Mouse (Mus musculus): ENCODE data around the gene Foxk1. TPM values are rescaled to one million over a fixed set of nuclear protein-coding genes. Genes with fewer than 3 reads are reported as not detected.
A peak's percentile ranks its signal among the peaks of the same experiment; 100 is the strongest.

The Foxk1 gene
- 14.1 and 18.1 TPM in 2 replicates for total RNA-seq (2015)
- total RNA-seq (2017): 8.4 and 8.5 TPM in 2 replicates

DNA sequence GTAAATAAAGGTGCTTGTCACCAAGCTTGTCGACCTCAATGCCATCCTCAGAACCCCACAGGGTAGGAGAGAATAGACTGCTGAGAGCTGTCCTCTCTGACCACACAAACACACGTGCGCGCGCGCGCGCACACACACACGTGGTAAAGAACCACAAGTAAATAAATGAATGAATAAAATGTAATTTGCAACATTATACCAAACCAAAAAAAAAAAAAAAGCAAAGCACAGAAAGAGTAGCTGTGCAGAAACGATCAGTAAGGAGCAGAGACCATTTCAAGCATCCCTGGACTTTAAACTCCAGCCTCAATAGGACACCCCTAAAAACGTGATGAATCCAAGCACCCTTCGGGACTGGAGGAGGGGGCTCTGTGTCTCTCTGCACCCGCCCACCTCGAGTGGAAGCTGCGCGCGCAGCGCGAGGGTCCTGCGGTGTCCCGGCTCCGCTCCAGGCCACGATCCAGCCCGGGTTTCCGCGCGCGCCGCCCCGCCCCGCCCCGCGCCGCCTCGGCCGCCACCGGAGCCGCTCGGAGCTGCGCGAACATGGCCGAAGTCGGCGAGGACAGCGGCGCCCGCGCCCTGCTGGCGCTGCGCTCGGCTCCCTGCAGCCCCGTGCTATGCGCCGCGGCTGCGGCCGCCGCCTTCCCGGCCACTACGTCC is at the start of gene Foxk1:
Gene Foxk1 (plus strand): TSS at position 517 of the 660 bp plus-strand sequence.
- peak; percentile 72 for ATAC-seq (replicated peaks; ENCODE audit: poor library complexity)

DNA sequence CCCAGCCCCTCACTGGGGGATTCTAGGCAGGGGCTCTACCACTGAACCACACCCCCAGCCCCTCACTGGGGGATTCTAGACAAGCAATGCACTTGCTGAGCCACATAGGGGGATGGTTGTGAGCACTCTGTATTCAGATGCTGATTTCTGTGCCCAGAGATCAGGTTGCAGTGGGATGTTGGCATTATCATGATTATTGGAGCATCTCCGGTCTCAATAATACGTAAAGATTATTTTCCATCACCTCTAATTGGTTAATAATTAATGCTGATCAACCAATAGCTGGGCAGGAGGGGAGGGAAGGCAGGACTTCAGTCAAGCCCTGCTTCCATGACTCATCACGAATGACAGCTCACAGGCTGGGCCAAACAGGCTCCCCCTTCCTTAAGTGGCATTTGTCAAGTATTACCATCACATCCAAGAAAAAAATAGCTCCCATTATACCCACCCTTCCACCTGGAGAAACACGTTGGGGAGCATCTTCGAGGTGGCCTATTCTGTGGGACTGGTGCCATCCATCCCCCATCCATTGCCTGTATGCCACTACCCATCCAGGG is 48.9 kb upstream of the Foxk1 start:
- no peak for ATAC-seq (replicated peaks; ENCODE audit: poor library complexity)

- ATAC-seq (replicated peaks; ENCODE audit: poor library complexity): no peak
These were observed 46.2 kb upstream of the Foxk1 start for GRCm38 (mm10) chr5:142355144-142355543.

- ATAC-seq (replicated peaks; ENCODE audit: poor library complexity): no peak
These were observed 40.1 kb upstream of the Foxk1 start for GRCm38 (mm10) chr5:142361166-142361565.

DNA sequence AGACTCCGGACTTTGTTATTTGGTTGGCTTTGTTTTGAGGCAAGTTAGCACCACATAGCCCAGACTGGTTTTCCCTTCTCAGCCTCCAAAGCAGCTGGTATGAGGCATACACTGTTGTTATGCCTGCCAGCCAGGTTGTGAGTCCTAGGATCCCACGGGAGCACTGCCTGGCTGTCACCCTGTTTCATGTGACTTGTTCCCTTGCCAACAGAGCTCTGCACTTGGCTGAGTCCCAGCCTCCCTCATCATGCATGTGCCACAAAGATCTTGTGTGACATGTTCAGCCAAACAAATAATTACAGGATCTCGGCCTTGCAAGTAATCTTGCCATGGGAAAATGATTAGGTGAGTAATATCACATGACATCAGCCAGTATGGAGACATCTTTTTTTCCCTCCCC is 38.4 kb upstream of the Foxk1 start:
- ATAC-seq (replicated peaks; ENCODE audit: poor library complexity): no peak

- ATAC-seq (replicated peaks; ENCODE audit: poor library complexity): no peak
These were observed 37.2 kb upstream of the Foxk1 start for GRCm38 (mm10) chr5:142364095-142364494.

DNA sequence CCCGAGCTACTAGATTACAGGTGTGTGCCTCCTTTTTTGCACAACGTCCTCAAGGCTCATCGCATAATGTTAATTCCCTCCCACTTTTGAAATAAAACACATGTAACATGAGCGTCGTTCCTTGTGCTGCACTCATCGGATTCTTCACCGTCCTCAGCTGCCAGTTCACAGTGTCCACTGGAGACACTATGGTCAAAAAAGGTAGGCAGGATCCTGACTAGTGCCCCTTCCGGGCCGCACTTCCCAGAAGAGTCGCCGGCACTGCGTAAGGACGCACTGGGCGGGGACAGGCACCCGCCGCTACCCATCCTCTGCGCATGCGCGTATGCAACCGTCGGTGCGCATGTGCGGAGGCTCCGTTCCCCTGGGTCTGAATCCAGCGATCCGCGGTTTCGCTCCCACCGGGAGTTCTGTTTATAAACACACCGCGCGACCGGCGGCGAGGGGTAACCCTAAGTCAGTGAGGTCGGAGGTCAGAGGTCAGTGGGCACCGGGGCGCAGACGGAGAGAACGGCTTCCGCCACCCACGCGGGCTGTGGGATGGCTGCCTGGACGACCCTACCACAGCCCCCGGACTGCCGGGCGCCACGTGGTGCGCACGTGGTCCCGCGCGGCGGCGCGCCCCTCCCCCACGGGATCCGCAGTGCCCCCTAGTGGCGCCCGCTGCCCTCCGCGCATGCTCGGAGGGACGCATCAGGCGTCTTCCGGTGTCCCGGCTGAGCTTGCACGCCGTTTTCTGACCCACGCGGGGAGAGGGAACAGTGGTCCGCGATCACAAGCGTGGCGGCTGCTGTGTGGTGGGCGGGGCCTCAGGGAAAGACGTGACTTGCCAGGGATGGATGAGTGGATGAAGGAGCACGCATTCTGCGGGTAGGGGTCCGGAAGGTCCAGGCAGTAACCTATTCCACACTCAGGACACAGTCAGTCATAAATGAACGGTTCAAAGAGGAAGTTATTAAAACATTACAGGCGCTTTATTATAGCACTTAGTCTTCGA is 33.9 kb upstream of the Foxk1 start:
- ATAC-seq (replicated peaks; ENCODE audit: poor library complexity): peak; percentile 78

DNA sequence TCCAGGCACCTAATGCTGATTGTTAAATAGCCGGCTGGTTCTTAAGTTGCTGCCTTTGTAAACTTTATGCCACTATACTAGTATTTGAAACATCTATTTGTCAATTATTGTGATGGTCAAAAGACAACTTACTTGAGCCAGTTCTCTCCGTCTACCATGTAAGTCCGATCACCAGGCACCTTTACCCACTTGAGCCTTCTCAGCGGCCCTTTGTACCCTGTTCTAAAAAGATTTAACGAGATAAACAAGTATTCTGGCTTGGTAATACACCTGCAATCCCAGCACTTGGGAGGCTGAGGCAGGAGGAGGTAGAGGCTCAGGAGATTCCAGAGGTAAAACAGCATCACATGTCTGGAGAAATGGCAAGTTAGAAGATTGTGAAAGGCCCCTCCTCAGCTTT is 33.2 kb upstream of the Foxk1 start:
- no peak for ATAC-seq (replicated peaks; ENCODE audit: poor library complexity)

- ATAC-seq (replicated peaks; ENCODE audit: poor library complexity): no peak
These were observed 30.7 kb upstream of the Foxk1 start for GRCm38 (mm10) chr5:142370406-142371171.

GRCm38 (mm10) chr5:142371172-142372155 is 29.8 kb upstream of the Foxk1 start:
- no peak for ATAC-seq (replicated peaks; ENCODE audit: poor library complexity)

DNA sequence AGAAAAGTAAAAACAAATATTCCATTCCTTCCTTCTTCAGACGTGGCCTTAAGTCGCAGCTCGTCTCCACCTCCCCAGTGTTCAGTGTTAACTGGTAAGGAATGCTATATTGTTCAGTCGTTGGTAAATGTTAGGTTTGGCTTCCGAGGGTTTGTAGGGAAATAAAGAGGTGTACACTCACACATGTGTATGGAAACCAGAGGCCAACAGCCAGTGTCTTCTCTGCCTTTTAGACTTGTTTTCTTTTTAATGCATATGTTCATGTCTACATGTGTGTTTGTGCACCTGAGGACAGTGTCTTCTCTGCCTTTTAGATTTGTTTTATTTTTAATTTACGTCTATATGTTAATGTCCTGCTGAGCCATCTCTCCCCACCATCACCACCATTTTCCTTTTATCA is 29.1 kb upstream of the Foxk1 start:
- ATAC-seq (replicated peaks; ENCODE audit: poor library complexity): no peak

- peak; percentile 59 for ATAC-seq (replicated peaks; ENCODE audit: poor library complexity)
These were observed 27.0 kb upstream of the Foxk1 start for GRCm38 (mm10) chr5:142374343-142374742.

GRCm38 (mm10) chr5:142375641-142376040 is 25.7 kb upstream of the Foxk1 start:
- no peak for ATAC-seq (replicated peaks; ENCODE audit: poor library complexity)

- peak; percentile 68 for ATAC-seq (replicated peaks; ENCODE audit: poor library complexity)
These were observed 25.2 kb upstream of the Foxk1 start for GRCm38 (mm10) chr5:142376071-142376470.

GRCm38 (mm10) chr5:142378068-142378467 is 23.2 kb upstream of the Foxk1 start:
- ATAC-seq (replicated peaks; ENCODE audit: poor library complexity): no peak

DNA sequence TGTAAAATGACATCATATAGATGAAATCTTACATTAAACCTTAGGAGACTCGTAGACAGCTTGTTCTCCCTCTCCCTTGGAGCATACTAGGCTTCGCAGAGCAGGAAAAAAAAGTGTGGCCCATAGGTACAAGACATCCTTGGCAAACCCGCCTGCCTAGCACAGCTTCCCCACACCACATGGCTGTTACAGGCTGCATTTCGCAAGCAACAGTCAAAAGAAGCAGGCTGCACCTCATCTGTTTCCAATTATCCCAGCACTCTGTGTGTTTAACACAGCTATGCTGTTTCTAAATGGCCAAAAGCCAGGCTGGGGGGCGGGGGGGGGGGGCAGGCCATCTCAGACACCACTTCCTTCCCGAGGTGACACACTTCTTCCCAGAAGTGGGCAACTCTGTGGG is 20.8 kb upstream of the Foxk1 start:
- ATAC-seq (replicated peaks; ENCODE audit: poor library complexity): peak; percentile 70

DNA sequence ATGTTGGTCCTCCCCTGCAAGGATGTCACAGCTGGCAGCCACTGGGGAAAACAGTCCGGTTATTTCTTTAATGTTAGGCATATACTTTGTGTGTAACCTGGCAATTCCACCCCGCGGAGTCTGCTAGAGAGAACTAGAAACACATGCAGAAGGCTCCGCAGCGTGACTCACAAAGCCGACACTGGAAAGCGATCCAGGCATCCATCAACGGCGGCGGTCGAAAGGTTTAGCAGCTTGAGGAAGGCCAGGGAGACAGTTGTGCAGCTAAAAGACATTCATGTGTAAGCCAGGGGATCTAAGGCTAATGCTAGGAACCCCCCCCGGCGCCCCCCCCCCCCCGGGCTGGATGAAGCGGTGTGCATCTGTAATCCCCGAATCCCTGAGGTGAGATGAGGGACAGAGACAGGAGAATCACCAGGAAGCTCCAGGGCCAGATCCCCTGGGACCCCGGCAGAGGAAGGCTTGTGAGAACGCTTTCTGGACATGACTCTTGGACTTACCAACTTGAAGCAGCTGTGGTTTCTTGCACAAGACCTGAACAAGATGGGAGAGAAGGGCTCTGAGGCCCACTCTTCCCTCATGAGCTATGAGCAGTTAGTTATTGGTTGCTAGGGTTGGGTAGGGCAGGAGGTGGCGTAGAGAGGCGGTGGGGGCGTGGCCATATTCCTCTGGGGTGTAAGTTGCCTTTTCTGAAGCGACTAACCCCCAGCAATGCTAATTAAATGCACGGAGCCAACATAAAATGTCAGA is 16.2 kb upstream of the Foxk1 start:
- peak; percentile 81 for ATAC-seq (replicated peaks; ENCODE audit: poor library complexity)

DNA sequence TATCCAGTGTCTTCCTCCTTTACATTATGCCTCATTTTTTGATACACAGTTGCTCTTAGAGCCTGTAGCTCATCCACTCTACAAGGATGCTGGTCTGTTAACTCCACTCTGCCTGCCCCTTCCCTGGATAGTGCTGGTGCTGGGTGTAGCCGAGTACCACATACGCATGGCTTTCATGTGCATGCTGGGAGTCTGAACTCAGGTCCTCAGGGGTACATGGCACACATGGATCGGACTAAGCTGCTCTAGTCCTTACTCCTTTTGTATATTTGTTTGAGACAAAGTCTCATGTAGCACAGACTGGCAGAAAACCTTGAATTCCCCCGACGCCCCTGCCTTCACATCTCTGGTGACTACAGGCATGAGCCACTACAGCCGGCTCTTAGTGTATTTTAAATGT is 15.0 kb upstream of the Foxk1 start:
- no peak for ATAC-seq (replicated peaks; ENCODE audit: poor library complexity)

Data from megakaryocyte progenitor cell, adult 5-6 weeks (primary cell).